Mouse (Mus musculus): ENCODE measurements at regions not wholly inside any gene's neighbourhood (a gene's known extent, or its start where the extent isn't known, plus 50 kb on each side); places are given as distances from the start of the nearest gene placed in this dataset.

DNA sequence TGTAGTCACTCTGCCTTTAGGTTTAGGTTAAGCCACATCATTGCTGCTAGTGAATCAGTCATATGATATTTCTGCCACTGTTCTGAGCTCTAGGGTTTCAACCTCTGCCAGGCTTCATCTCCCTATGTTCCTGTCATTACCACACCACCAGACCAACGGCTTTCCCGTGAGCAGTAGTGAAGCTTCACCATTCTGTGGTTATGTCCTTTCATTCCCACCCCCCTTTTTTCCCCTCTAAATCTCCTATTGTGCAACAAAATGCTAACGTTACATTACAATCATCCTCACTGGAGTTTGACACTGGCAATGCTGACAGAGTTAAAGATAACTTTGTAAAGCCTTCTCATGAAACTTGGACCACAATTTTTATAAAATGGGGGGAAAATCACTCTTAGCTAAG is 358.1 kb upstream of the Tle4 start:
- TF ChIP-seq CTCF (conservative IDR thresholded peaks at IDR 0.05; ENCODE audit: low read length): no peak
- no peak for TF ChIP-seq NANOG (IDR thresholded peaks at IDR 0.05; ENCODE audit: borderline replicate concordance, low read length)
